ENCODE assay signal across 19 mouse cellular contexts in the genomic region with DNA sequence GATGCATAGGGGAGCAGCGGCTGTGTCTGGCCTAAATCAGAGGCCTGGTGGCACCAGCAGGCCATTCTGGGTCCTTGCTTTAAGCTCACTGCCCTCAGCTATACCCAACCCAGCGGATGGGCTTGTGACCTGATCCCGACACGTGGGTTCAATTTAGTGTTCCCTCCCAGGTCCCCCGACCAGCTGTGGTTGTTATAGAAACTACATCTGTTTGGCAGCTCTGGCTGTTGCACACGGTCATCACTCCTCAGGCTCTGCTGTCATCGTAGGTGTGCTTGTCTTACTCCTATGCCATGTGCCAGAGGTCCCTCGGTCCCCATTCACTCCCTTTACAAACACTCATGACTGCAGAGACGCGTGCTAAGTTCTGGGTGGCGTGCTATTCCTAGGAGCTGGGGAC. TPM values are rescaled to one million over a fixed set of nuclear protein-coding genes. Genes with fewer than 3 reads are reported as not detected.
DNase-seq lines count a peak whose midpoint lies in the region; ATAC-seq and TF ChIP-seq lines count a peak whose summit lies in the region.
"Had no signal": no experiment of that assay in that cellular context is flagged by ENCODE, and none has a peak within 500 bp of the region (broad histone marks: within the 10 kb centered on the region; RNA-seq: fewer than 3 reads in every experiment).

No protein-coding gene starts in this region.

- TF ChIP-seq POLR2A in embryonic fibroblast, embryonic 13.5 days (IDR thresholded peaks at IDR 0.05; ENCODE audit: low read depth, low read length), result no peak

- 86% methylated on average over 11 of the region's 11 CpGs for WGBS in neural tube, embryonic 13.5 days

- peak; percentile 44 for DNase-seq in heart, adult 11 months
- no peak for DNase-seq in heart, postnatal 10 days
- DNase-seq in neural tube, embryonic 10.5 days (ENCODE audit: extremely low spot score, low spot score), result no peak
- DNase-seq in mesoderm, embryonic 11.5 days (ENCODE audit: low read depth, low spot score), result peak; percentile 51
- DNase-seq in layer of hippocampus, adult 8-10 months (ENCODE audit: low spot score in 2 of 2), result no peak
- DNase-seq in gastrocnemius, postnatal 36 days, result no peak
- DNase-seq: cerebellum, adult 18-20 months; cerebellum, postnatal 25 days; kidney, postnatal 4 days; liver; lung, adult 2 months had no signal

- H3K4me1 ChIP-seq in neural tube, embryonic 13.5 days (replicated peaks), result peaks cover 16% of the 10 kb centered on the region
- no peaks in the 10 kb centered on the region for H3K4me1 ChIP-seq in embryonic fibroblast, embryonic 13.5 days (ENCODE audit: control insufficient read depth, insufficient read depth, low read length)

- no peaks in the 10 kb centered on the region for H3K27me3 ChIP-seq in neural tube, embryonic 13.5 days
- H3K27me3 ChIP-seq: hindbrain, embryonic 13.5 days had no signal

- no peak for ATAC-seq in neural tube, embryonic 13.5 days (ENCODE audit: low read depth)

- no peak overlapping the region for H3K4me2 ChIP-seq in neural tube, embryonic 13.5 days
- H3K4me2 ChIP-seq: hindbrain, embryonic 13.5 days; midbrain, embryonic 11.5 days had no signal

- no peak overlapping the region for H3K9ac ChIP-seq in neural tube, embryonic 13.5 days
- H3K9ac ChIP-seq: hindbrain, embryonic 13.5 days had no signal

- no peak overlapping the region for H3K4me3 ChIP-seq in neural tube, embryonic 13.5 days
- H3K4me3 ChIP-seq in embryonic fibroblast, embryonic 13.5 days (ENCODE audit: insufficient read depth, low read length), result no peak overlapping the region
- H3K4me3 ChIP-seq: heart, embryonic 10.5 days; hindbrain, embryonic 13.5 days; myocyte had no signal

- intact Hi-C loops in heart, postnatal 10 days (cut with DNase I), result loop anchor here (5.0 kb wide), 1 partner anchor 91 kb away; no protein-coding TSS in a partner anchor
- intact Hi-C loops in gastrocnemius, postnatal 36 days (cut with DNase I), result no loop called here

- no peaks in the 10 kb centered on the region for H3K36me3 ChIP-seq in neural tube, embryonic 13.5 days
- H3K36me3 ChIP-seq: heart, embryonic 10.5 days; hindbrain, embryonic 13.5 days had no signal

- TF ChIP-seq CTCF in embryonic fibroblast, embryonic 13.5 days (IDR thresholded peaks at IDR 0.05; ENCODE audit: borderline replicate concordance, insufficient read depth, low read length), result no peak

- 0 out of 2 replicates have a peak overlapping the region, but pooled peaks have one; percentile 56 for H3K27ac ChIP-seq in neural tube, embryonic 13.5 days (replicated peaks)
- H3K27ac ChIP-seq in embryonic fibroblast, embryonic 13.5 days (ENCODE audit: insufficient read depth, low read length), result peak overlapping the region; percentile 28; the same call in 1 of the 2 replicates
- H3K27ac ChIP-seq: macrophage; stomach, postnatal 0 days had no signal

- peaks cover 8% of the 10 kb centered on the region; the same call in 1 of the 2 replicates for H3K9me3 ChIP-seq in neural tube, embryonic 13.5 days
- H3K9me3 ChIP-seq: heart, embryonic 10.5 days had no signal

RNA-seq across cellular contexts. Expression of a gene that starts 27.9 kb away (rescaled TPM):
- total RNA-seq in heart, postnatal 10 days (2021), result 10 to 100 TPM; 41.4 to 43.2 TPM
- polyA plus RNA-seq in neural tube, embryonic 13.5 days (2015; fragmentation: Nextera tagmentation; extraction: Ambion mirVana), result 45.4 and 51.5 TPM in 2 replicates
- 112 and 146 TPM in 2 replicates for polyA plus RNA-seq in embryonic fibroblast, embryonic 13.5 days (2011; ENCODE audit: insufficient read length, low read depth, missing spikeins)
- total RNA-seq in layer of hippocampus, adult 8-10 months (2022), result 10 to 100 TPM; 63.8 to 73.0 (median 64.6) TPM
- 10 to 100 TPM; 19.0 to 21.7 TPM for total RNA-seq in gastrocnemius, postnatal 36 days (2021)

RNA-seq across cellular contexts. Expression of a gene that starts 44.9 kb away (rescaled TPM):
- 1 to 10 TPM; 4.9 to 5.4 TPM for total RNA-seq in heart, postnatal 10 days (2021)
- 4.0 and 4.9 TPM in 2 replicates for polyA plus RNA-seq in neural tube, embryonic 13.5 days (2015; fragmentation: Nextera tagmentation; extraction: Ambion mirVana)
- 15.8 and 19.5 TPM in 2 replicates for polyA plus RNA-seq in embryonic fibroblast, embryonic 13.5 days (2011; ENCODE audit: insufficient read length, low read depth, missing spikeins)
- 1 to 10 TPM; 7.8 to 10.0 (median 8.5) TPM for total RNA-seq in layer of hippocampus, adult 8-10 months (2022)
- total RNA-seq in gastrocnemius, postnatal 36 days (2021), result 1 to 10 TPM; 6.8 to 8.2 TPM

Comparison
In these comparisons a context has a peak if more than half of its experiments do, and no peak if none do; other contexts are left out.
1. DNase-seq: peak in heart, adult 11 months (single experiment) and mesoderm, embryonic 11.5 days (single experiment); none in heart, postnatal 10 days (0 of 2), neural tube, embryonic 10.5 days (single experiment), layer of hippocampus, adult 8-10 months (0 of 2) and gastrocnemius, postnatal 36 days (0 of 2).